ENCODE assay signal across 25 mouse cellular contexts in genomic region chr11:121192742-121193141, GRCm38 (mm10). TPM values are rescaled to one million over a fixed set of nuclear protein-coding genes. Genes with fewer than 3 reads are reported as not detected.
"Had no signal": no experiment of that assay in that cellular context is flagged by ENCODE, and none has a peak within 500 bp of the region (broad histone marks: within the 10 kb centered on the region; RNA-seq: fewer than 3 reads in every experiment).

No protein-coding gene starts in this region.

- H3K4me3 ChIP-seq: midbrain, embryonic 12.5 days; myocyte; neural tube, embryonic 13.5 days; neural tube, embryonic 15.5 days had no signal

- H3K27ac ChIP-seq: liver, embryonic 14.5 days; macrophage; midbrain, embryonic 12.5 days; neural tube, embryonic 13.5 days; neural tube, embryonic 15.5 days had no signal

- H3K27me3 ChIP-seq: midbrain, embryonic 12.5 days; neural tube, embryonic 13.5 days; neural tube, embryonic 15.5 days had no signal

- H3K4me1 ChIP-seq: midbrain, embryonic 12.5 days; neural tube, embryonic 13.5 days; neural tube, embryonic 15.5 days had no signal

- H3K9me3 ChIP-seq: midbrain, embryonic 12.5 days; neural tube, embryonic 13.5 days; neural tube, embryonic 15.5 days had no signal

- DNase-seq: lung, adult 18-20 months; lung, embryonic 14.5 days; lung, postnatal 10 days; midbrain, embryonic 14.5 days; retina, postnatal 1 day; right cerebral cortex, postnatal 25 days; right cerebral cortex, postnatal 4 days; spleen, adult 18-20 months; thymus, adult 18-20 months; thymus, postnatal 14 days; thymus, postnatal 4 days had no signal

- H3K4me2 ChIP-seq: lung, embryonic 14.5 days; midbrain, embryonic 12.5 days; neural tube, embryonic 13.5 days; neural tube, embryonic 15.5 days had no signal

- H3K9ac ChIP-seq: liver, embryonic 14.5 days; lung, embryonic 14.5 days; midbrain, embryonic 12.5 days; neural tube, embryonic 13.5 days; neural tube, embryonic 15.5 days had no signal

- ATAC-seq: midbrain, embryonic 16.5 days had no signal

RNA-seq across cellular contexts. Expression of gene Uts2r, which starts 32.7 kb away (rescaled TPM):
- total RNA-seq: megakaryocyte, adult 5-6 weeks had no signal
- polyA plus RNA-seq: liver, embryonic 14.5 days; liver, embryonic 16.5 days; lung, embryonic 14.5 days; lung, embryonic 16.5 days; macrophage; neural tube, embryonic 11.5 days; small intestine, adult 2 months; stomach, embryonic 14.5 days; urinary bladder, adult 2 months had no signal
